Mouse (Mus musculus): ENCODE results near the gene Prrg2. TPM values are rescaled to one million over a fixed set of nuclear protein-coding genes. Genes with fewer than 3 reads are reported as not detected.

Gene Prrg2
- polyA plus RNA-seq, 1 experiment from 2014 or later, result 59.0 TPM

GRCm38 (mm10) chr7:45020225-45020624 is 42.3 kb downstream of the Prrg2 start:
- Histone ChIP-seq H3K4me1 (replicated peaks; ENCODE audit: control insufficient read depth, insufficient read depth, low read length) (0 out of 2 replicates have a peak, but pooled peaks cover 5% of the 10 kb centered on the region), H3K27me3 (replicated peaks; ENCODE audit: control insufficient read depth, insufficient read depth, low read length) (no peaks in the 10 kb centered on the region), H3K36me3 (ENCODE audit: control insufficient read depth, insufficient read depth) (peaks cover 13% of the 10 kb centered on the region), H3K9ac (ENCODE audit: low read depth, low read length) (no peak overlapping the region), H3K4me3 (ENCODE audit: low read depth, low read length) (no peak overlapping the region), H3K9me3 (ENCODE audit: control insufficient read depth) (no peaks in the 10 kb centered on the region), H3K27ac (ENCODE audit: low read depth, low read length) (no peak overlapping the region), H3K4me2 (replicated peaks; ENCODE audit: low read depth) (no peak overlapping the region)
- TF ChIP-seq CTCF (IDR thresholded peaks at IDR 0.05; ENCODE audit: low read depth), result no peak
- 72% methylated on average over 9 of the region's 9 CpGs for WGBS
- ATAC-seq, result no peak

GRCm38 (mm10) chr7:45019031-45019571 is 43.4 kb downstream of the Prrg2 start:
- WGBS, result 33% methylated on average over 8 of the region's 8 CpGs
- Histone ChIP-seq H3K9me3 (ENCODE audit: control insufficient read depth) (no peaks in the 10 kb centered on the region), H3K36me3 (ENCODE audit: control insufficient read depth, insufficient read depth) (peaks cover 13% of the 10 kb centered on the region), H3K27ac (ENCODE audit: low read depth, low read length) (peak overlapping the region; percentile 54; the same call in 1 of the 2 replicates), H3K4me2 (replicated peaks; ENCODE audit: low read depth) (peak overlapping the region; percentile 85), H3K27me3 (replicated peaks; ENCODE audit: control insufficient read depth, insufficient read depth, low read length) (no peaks in the 10 kb centered on the region), H3K4me3 (ENCODE audit: low read depth, low read length) (peak overlapping the region; percentile 94), H3K9ac (ENCODE audit: low read depth, low read length) (0 out of 2 replicates have a peak overlapping the region, but pooled peaks have one; percentile 22), H3K4me1 (replicated peaks; ENCODE audit: control insufficient read depth, insufficient read depth, low read length) (0 out of 2 replicates have a peak, but pooled peaks cover 5% of the 10 kb centered on the region)
- ATAC-seq, result no peak
- no peak for TF ChIP-seq CTCF (IDR thresholded peaks at IDR 0.05; ENCODE audit: low read depth)

GRCm38 (mm10) chr7:45017242-45018061 is 45.0 kb downstream of the Prrg2 start, which contains the start of gene Rras:
Rras (plus strand) TSS chr7:45017961.
- under 1% methylated on average over 34 of the region's 36 CpGs for WGBS
- Histone ChIP-seq H3K9me3 (ENCODE audit: control insufficient read depth) (no peaks in the 10 kb centered on the region), H3K4me3 (ENCODE audit: low read depth, low read length) (peak within 1 kb of the TSS; percentile 94), H3K4me2 (replicated peaks; ENCODE audit: low read depth) (peak within 1 kb of the TSS; percentile 85), H3K4me1 (replicated peaks; ENCODE audit: control insufficient read depth, insufficient read depth, low read length) (0 out of 2 replicates have a peak, but pooled peaks cover 5% of the 10 kb centered on the region), H3K27me3 (replicated peaks; ENCODE audit: control insufficient read depth, insufficient read depth, low read length) (no peaks in the 10 kb centered on the region), H3K9ac (ENCODE audit: low read depth, low read length) (peak within 1 kb of the TSS; percentile 82), H3K27ac (ENCODE audit: low read depth, low read length) (peak within 1 kb of the TSS; percentile 96), H3K36me3 (ENCODE audit: control insufficient read depth, insufficient read depth) (peaks cover 27% of the 10 kb centered on the region)
- TF ChIP-seq CTCF (IDR thresholded peaks at IDR 0.05; ENCODE audit: low read depth), result peak; percentile 48
- ATAC-seq, result peak; percentile 90

GRCm38 (mm10) chr7:45016761-45017160 is 45.7 kb downstream of the Prrg2 start:
- Histone ChIP-seq H3K4me1 (replicated peaks; ENCODE audit: control insufficient read depth, insufficient read depth, low read length) (0 out of 2 replicates have a peak, but pooled peaks cover 5% of the 10 kb centered on the region), H3K36me3 (ENCODE audit: control insufficient read depth, insufficient read depth) (peaks cover 34% of the 10 kb centered on the region), H3K27me3 (replicated peaks; ENCODE audit: control insufficient read depth, insufficient read depth, low read length) (no peaks in the 10 kb centered on the region), H3K9me3 (ENCODE audit: control insufficient read depth) (no peaks in the 10 kb centered on the region), H3K9ac (ENCODE audit: low read depth, low read length) (peak overlapping the region; percentile 55), H3K27ac (ENCODE audit: low read depth, low read length) (peak overlapping the region; percentile 96), H3K4me2 (replicated peaks; ENCODE audit: low read depth) (peak overlapping the region; percentile 85), H3K4me3 (ENCODE audit: low read depth, low read length) (peak overlapping the region; percentile 94)
- TF ChIP-seq CTCF (IDR thresholded peaks at IDR 0.05; ENCODE audit: low read depth), result no peak
- 2% methylated on average over 4 of the region's 4 CpGs for WGBS
- ATAC-seq, result no peak

GRCm38 (mm10) chr7:45015957-45016612 is 46.4 kb downstream of the Prrg2 start, which contains the start of gene Scaf1:
Scaf1 (minus strand) TSS chr7:45016363.
- Histone ChIP-seq H3K27ac (ENCODE audit: low read depth, low read length) (peak within 1 kb of the TSS; percentile 96), H3K9ac (ENCODE audit: low read depth, low read length) (peak within 1 kb of the TSS; percentile 96), H3K27me3 (replicated peaks; ENCODE audit: control insufficient read depth, insufficient read depth, low read length) (no peaks in the 10 kb centered on the region), H3K4me3 (ENCODE audit: low read depth, low read length) (peak within 1 kb of the TSS; percentile 94), H3K9me3 (ENCODE audit: control insufficient read depth) (no peaks in the 10 kb centered on the region), H3K4me2 (replicated peaks; ENCODE audit: low read depth) (peak within 1 kb of the TSS; percentile 85), H3K4me1 (replicated peaks; ENCODE audit: control insufficient read depth, insufficient read depth, low read length) (0 out of 2 replicates have a peak, but pooled peaks cover 5% of the 10 kb centered on the region), H3K36me3 (ENCODE audit: control insufficient read depth, insufficient read depth) (peaks cover 34% of the 10 kb centered on the region)
- WGBS, result under 1% methylated on average over 69 of the region's 69 CpGs
- TF ChIP-seq CTCF (IDR thresholded peaks at IDR 0.05; ENCODE audit: low read depth), result no peak
- ATAC-seq, result peak; percentile 82

All from intestine, postnatal 0 days (tissue).